Mouse (Mus musculus) spleen, adult 2 months (tissue): ENCODE measurements around the gene Kif28. TPM values are rescaled to one million over a fixed set of nuclear protein-coding genes. Genes with fewer than 3 reads are reported as not detected.

ENCODE experiments used
- DNase-seq, 2 experiments: peaks; one replicate each; pipeline versions ENCODE4 v3.0.0 to v3.0.0-alpha.2; 2012 to 2021; ENCODE audit warnings: low spot score in 2 of 2, low read depth in 1 of 2
- H3K27ac ChIP-seq: fragments of 200-500 bp; 2 replicates; pipeline ENCODE4 v1.5.1; 2012; ENCODE audit warnings: low read length, inconsistent platforms; ENCODE audit not compliant: insufficient read depth
- H3K27me3 ChIP-seq: fragments of 200-500 bp; 2 replicates; pipeline ENCODE4 v1.6.1; 2012; ENCODE audit warnings: mild to moderate bottlenecking, moderate library complexity, low read length, inconsistent platforms; ENCODE audit not compliant: control insufficient read depth, insufficient read depth
- H3K36me3 ChIP-seq: fragments of 200-500 bp; 2 replicates; pipeline ENCODE4 v1.6.1; 2012; ENCODE audit warnings: mild to moderate bottlenecking, low read length, inconsistent platforms; ENCODE audit not compliant: control insufficient read depth, insufficient read depth
- H3K4me1 ChIP-seq: fragments of 200-500 bp; 2 replicates; pipeline ENCODE4 v1.6.1; 2011; ENCODE audit warnings: inconsistent platforms; ENCODE audit not compliant: control insufficient read depth, insufficient read depth, insufficient read length
- H3K4me3 ChIP-seq: fragments of 200-500 bp; 2 replicates; pipeline ENCODE4 v1.5.1; 2011; ENCODE audit warnings: mild to moderate bottlenecking, inconsistent platforms; ENCODE audit not compliant: insufficient read depth, insufficient read length; ENCODE audit errors: extremely low read depth
- CTCF ChIP-seq: fragments of 200-500 bp; IDR thresholded peaks from 2 replicates; pipeline ENCODE4 v1.5.1; 2011; ENCODE audit warnings: mild to moderate bottlenecking, inconsistent platforms; ENCODE audit not compliant: insufficient read depth, insufficient read length, insufficient replicate concordance; ENCODE audit errors: extremely low read depth
- POLR2A ChIP-seq: fragments of 200-500 bp; IDR thresholded peaks from 2 replicates; pipeline ENCODE4 v1.6.1; 2011; ENCODE audit warnings: low read depth, low read length, inconsistent platforms
- WGBS: fragments of 180-500 bp; shearing (Covaris S2); methylation state at CpG from one replicate; pipeline ENCODE4 v1.1.7; 2018; 5-methylcytosine and 5-hydroxymethylcytosine counted together
- polyA plus RNA-seq: library from polyadenylated mRNA; depleted of rRNA; stranded (reverse); fragments of >200 nt; gene quantifications from 2 replicates; pipeline ENCODE4 v1.2.3, GENCODE M21; 2012; rRNA removed

Gene Kif28
- not detected in 2 replicates for polyA plus RNA-seq

GRCm38 (mm10) chr1:179745171-179745570, at the start of gene Kif28:
Gene Kif28 (minus strand): TSS chr1:179745271.
- no peak within 1 kb of the TSS for H3K27ac ChIP-seq
- no peak within 1 kb of the TSS for H3K4me3 ChIP-seq
- 97% methylated on average over 9 of the region's 9 CpGs for WGBS
- TF ChIP-seq CTCF (no peak), POLR2A (no peak)
- H3K4me1 ChIP-seq = no peaks in the 10 kb centered on the region
- H3K27me3 ChIP-seq = no peaks in the 10 kb centered on the region
- no peak for DNase-seq
- H3K36me3 ChIP-seq = peaks cover 26% of the 10 kb centered on the region

DNA sequence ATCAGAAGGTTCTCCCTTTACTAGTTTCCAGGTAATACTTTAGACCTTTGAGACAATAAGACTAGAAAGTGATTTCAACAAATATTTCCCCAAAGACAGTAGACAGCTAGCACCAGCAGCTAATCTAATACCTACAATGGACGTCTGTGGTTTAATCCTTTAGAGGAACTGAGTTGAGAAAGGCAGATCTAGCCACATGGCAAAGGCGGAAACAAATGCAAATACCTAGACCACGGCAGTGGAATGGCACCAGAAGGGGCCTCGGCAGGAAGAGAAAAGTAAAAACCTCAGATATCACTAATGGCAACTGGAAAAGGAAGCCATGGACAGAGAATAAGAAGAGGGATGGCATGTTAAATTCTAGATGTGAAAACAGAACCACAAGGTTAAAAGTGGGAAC, 42.2 kb upstream of the Kif28 start:
- H3K36me3 ChIP-seq = peaks cover 26% of the 10 kb centered on the region
- no peaks in the 10 kb centered on the region for H3K27me3 ChIP-seq
- H3K27ac ChIP-seq = no peak overlapping the region
- no peak overlapping the region for H3K4me3 ChIP-seq
- TF ChIP-seq POLR2A = no peak
- no peak for TF ChIP-seq CTCF
- no peaks in the 10 kb centered on the region; the same call in 1 of the 2 replicates for H3K4me1 ChIP-seq
- peak; percentile 22 to 39 for DNase-seq
- WGBS = 28% methylated on average over 4 of the region's 4 CpGs

DNA sequence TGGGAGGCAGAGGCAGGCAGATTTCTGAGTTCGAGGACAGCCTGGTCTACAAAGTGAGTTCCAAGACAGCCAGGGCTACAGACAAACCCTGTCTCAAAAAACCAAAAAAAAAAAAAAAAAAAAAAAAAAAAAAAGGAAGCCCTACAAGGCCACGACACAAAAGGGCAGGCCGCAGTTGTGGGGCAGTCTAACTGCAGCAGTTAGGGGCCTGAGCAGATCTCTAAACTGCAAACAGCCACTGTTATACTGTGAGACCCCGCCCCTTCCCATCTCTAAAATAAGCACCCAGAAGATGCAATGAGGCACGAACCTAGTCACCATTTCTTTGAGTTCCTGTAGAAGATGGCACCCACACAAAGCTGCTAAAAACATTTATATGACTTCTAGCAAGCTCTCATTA, 40.4 kb upstream of the Kif28 start:
- Histone ChIP-seq H3K4me1 (no peaks in the 10 kb centered on the region; the same call in 1 of the 2 replicates), H3K4me3 (no peak overlapping the region), H3K36me3 (peaks cover 24% of the 10 kb centered on the region), H3K27me3 (no peaks in the 10 kb centered on the region), H3K27ac (no peak overlapping the region)
- WGBS = 69% methylated on average over 5 of the region's 5 CpGs
- DNase-seq = no peak
- TF ChIP-seq POLR2A = no peak
- no peak for TF ChIP-seq CTCF

- peak; percentile 5 to 38 for DNase-seq
- no peaks in the 10 kb centered on the region; the same call in 1 of the 2 replicates for H3K4me1 ChIP-seq
- H3K4me3 ChIP-seq = no peak overlapping the region
- no peak overlapping the region for H3K27ac ChIP-seq
- 66% methylated on average over 4 of the region's 4 CpGs for WGBS
- H3K36me3 ChIP-seq = peaks cover 24% of the 10 kb centered on the region
- TF ChIP-seq POLR2A (no peak), CTCF (no peak)
- no peaks in the 10 kb centered on the region for H3K27me3 ChIP-seq
These were observed 39.0 kb upstream of the Kif28 start for GRCm38 (mm10) chr1:179784098-179784497.

GRCm38 (mm10) chr1:179776831-179777230, 31.8 kb upstream of the Kif28 start:
- H3K4me1 ChIP-seq = no peaks in the 10 kb centered on the region
- no peak overlapping the region for H3K27ac ChIP-seq
- no peak for DNase-seq
- H3K27me3 ChIP-seq = no peaks in the 10 kb centered on the region
- TF ChIP-seq CTCF (no peak), POLR2A (no peak)
- H3K4me3 ChIP-seq = no peak overlapping the region
- 98% methylated on average over 8 of the region's 8 CpGs for WGBS
- H3K36me3 ChIP-seq = peaks cover 42% of the 10 kb centered on the region

GRCm38 (mm10) chr1:179760553-179760952, 15.5 kb upstream of the Kif28 start:
- H3K4me1 ChIP-seq = no peaks in the 10 kb centered on the region
- TF ChIP-seq POLR2A (no peak), CTCF (no peak)
- H3K4me3 ChIP-seq = no peak overlapping the region
- DNase-seq = no peak
- H3K27ac ChIP-seq = no peak overlapping the region
- peaks cover 37% of the 10 kb centered on the region for H3K36me3 ChIP-seq
- no peaks in the 10 kb centered on the region for H3K27me3 ChIP-seq
- WGBS = 90% methylated on average over 4 of the region's 4 CpGs

DNA sequence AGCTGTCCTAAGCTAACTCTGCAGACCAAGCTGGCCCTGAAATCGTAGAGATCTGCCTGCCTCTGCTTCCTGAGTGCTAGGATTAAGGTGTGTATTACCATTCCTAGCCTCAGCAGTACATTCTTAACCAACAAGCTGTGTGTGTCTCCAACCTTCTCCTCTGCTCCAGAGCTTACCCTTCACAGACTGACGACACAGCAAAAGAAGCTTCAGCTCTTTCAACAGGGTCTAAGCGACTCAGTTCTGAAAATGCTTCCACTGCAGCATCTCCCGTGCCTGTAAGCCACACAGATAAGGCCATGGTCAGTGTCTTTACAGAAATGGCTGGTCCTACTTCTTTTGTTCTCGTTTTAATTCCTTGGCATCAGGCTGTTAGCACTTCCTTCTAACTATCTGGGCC, 15.0 kb upstream of the Kif28 start:
- Histone ChIP-seq H3K4me1 (no peaks in the 10 kb centered on the region), H3K27ac (no peak overlapping the region), H3K27me3 (no peaks in the 10 kb centered on the region), H3K4me3 (no peak overlapping the region), H3K36me3 (peaks cover 37% of the 10 kb centered on the region)
- no peak for TF ChIP-seq CTCF
- no peak for TF ChIP-seq POLR2A
- DNase-seq = no peak
- WGBS = 87% methylated on average over 5 of the region's 5 CpGs
